Mouse (Mus musculus) c-Kit-positive CD71-positive TER-119-positive erythroid progenitor cells, embryonic 14.5 days (primary cell): ENCODE data around the gene Cd47.

ENCODE experiments used
- DNase-seq: peaks from one replicate; pipeline ENCODE4 v3.0.0-alpha.2; 2013; ENCODE audit warnings: low spot score

Gene Cd47

GRCm38 (mm10) chr16:49873918-49874317 lies 73.6 kb downstream of the Cd47 start:
- no peak for DNase-seq

GRCm38 (mm10) chr16:49874546-49874945 lies 74.2 kb downstream of the Cd47 start:
- DNase-seq = no peak

DNA sequence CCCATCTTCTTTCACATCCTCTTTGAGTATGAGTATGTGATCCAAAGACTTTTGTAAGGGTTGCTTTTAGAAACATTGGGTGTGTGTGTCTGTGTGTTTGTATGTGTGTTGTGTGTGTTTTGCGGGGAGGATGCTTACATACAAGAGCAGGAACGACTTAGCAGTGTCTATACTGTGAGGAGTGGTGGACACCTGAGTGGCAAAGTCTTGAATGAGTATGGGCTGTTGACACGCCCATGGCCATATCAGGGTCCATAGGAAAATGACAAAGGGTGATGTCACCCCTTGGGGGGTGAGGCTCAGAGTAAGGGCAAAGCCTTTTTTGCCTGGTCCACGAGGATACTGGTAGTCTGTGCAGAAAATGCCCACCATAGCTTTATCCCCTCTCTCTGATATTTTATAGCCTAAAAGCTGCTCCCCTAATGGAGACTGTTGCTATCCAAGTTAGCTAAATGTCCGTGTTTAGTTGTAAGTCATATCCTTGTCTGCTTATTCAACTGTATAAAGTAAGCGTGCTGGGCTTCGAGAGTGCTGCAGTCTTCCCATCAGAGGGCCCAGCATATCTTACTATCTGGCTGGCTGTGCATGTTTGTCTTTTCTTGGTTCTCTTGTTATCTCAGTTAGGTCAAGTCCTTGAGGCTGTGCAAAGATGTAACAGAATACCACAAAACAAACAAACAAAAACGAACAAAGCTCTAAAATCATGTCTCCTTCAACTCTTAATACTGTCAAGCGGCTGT lies 76.1 kb downstream of the Cd47 start:
- DNase-seq = no peak

GRCm38 (mm10) chr16:49877243-49877642 lies 76.9 kb downstream of the Cd47 start:
- DNase-seq = no peak

GRCm38 (mm10) chr16:49878051-49878450 lies 77.7 kb downstream of the Cd47 start:
- no peak for DNase-seq

GRCm38 (mm10) chr16:49886403-49887066 lies 86.2 kb downstream of the Cd47 start:
- DNase-seq = no peak

DNA sequence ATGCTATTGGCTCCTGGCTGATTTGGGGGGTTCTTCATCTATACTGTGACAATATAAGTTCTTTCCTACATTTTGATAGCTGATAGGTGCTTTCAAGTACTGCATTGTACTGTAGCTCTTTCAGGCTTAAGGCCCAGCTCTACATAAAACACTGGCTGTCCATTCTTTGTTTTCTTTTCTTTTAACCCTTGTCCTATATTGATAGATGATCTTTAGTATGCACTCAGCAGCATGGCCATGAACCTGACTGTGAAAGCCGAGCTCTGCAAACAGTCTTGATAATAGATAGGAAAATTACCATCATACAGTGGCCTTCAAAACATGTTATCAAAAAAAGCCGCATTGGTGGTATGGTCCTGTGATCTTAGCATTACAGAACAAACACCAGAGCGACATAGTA lies 87.0 kb downstream of the Cd47 start:
- DNase-seq = no peak

DNA sequence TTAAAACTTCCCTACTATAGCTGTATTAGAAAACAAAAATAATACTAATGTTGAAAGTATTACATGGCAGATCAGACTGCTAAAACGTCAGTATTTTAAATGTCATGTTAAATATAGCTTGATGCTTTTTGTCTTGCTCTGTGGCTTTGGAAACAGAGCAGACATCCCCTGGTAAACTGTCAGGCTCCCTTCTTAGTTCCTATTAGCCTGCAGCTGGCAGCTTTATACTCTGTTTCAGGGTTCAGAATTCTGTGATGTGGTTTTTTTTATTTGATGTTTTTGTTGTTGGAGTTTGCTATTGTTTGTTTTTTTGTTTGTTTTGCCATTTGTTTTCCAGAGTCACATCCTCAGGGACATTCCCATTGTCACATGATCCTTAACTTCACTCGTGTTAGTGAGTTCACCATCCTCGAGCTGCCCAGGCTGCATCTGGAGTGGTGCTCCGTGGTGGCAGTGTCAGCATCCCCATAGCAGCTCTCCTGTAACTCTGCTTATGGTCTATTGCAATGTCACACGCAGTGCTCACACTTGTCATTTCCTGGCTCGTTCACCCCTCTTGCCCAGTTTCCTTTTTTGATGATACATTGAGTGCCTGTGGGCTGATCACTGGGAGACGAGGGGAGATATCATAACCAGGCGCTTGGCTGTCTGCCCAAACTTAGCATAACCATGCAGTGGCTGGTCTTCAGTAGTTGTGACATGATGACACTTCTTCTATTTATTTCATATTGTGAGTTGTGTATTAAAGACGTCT lies 87.7 kb downstream of the Cd47 start:
- DNase-seq = no peak

DNA sequence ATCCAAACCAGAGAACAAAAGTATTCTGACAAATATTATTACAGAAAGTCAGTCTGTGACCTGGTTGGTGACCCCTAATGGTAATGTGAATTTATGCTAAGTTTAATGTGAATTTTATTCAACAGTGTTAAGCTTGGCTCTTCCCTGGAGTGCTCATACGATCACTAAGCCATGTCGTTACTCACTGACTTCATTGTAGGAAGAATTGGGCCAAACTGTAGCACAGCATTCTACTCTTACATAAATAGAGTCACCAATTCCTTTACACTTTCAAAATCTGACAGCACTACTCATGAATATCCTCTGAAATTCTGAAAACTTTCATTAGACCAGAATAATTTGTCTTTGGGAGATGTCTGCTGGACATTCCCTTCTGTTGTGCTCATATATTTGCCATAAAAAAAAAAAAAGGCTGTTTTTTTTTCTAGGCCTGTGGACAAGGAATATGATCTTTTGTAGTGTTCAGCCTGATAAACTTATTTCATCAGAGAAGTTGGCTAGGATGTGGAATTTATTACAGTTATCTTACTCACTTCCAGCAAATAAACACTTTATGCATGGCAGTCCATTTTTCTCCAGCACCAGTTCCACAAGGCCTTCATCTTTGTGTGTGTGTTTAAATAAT lies 88.8 kb downstream of the Cd47 start:
- DNase-seq = no peak

- no peak for DNase-seq
These were observed 91.9 kb downstream of the Cd47 start for GRCm38 (mm10) chr16:49892252-49892651.

GRCm38 (mm10) chr16:49892945-49893344 lies 92.6 kb downstream of the Cd47 start:
- peak; percentile 52 for DNase-seq

- no peak for DNase-seq
These were observed 94.3 kb downstream of the Cd47 start for GRCm38 (mm10) chr16:49894624-49895023.

- no peak for DNase-seq
These were observed 95.8 kb downstream of the Cd47 start for GRCm38 (mm10) chr16:49896132-49896531.

DNA sequence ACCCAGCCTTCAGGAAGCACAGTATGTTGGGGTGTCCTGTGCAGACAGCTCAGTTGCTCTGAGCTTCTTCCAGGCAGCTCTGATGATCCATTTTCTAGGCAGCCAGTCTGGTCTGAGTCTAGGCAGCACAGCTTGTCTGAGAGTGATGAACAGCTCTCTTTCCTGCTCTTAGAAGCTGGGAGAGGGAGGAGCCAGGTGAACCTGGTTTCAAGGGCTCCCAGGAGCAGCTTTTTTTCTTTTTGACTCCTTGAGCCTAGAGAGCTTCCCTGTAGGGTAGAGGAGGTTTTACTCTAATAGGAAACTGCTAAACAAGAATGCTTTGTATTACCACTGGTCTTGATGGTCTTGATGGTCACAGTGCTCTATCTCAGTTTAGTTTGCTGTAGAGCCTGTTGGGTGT lies 101.1 kb downstream of the Cd47 start:
- no peak for DNase-seq

DNA sequence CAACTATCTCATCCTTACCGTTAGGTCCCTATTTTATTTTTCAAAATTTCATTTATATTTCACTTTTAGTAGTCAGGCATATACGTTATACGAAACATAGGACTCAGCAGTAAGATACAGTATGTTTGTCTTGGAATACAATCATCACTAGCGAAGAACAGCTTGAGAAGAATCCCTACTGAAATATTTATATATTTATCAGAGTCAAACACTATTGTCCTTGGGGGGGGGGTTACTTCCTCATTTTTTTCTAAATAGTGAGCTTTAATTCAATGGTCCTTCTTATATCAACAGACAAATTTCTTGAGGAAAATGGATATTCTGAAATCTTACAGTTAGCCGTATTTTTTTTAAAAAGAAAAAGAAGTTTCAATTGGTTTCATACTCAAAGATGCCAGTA lies 101.8 kb downstream of the Cd47 start:
- no peak for DNase-seq

GRCm38 (mm10) chr16:49904248-49904930 lies 104.1 kb downstream of the Cd47 start:
- DNase-seq = no peak

DNA sequence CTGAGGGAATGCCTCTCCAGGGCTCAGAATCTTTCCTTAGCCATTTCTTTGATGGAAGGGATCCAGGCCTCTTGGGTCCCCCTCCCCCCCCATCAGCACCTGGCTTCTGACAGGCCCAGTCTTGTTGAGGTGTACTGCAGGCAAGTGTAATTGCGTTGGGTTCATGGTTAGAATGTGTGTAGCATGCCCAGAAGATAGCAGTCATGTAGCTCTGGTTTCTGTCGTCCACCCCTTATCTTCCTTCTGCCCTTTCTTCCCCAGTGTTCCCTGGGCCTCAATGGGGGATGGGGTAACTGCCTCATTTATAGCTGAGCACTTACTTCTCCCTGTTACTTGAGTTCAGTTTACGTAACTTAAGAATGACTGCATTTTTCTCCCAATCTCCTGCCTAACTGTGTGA lies 104.7 kb downstream of the Cd47 start:
- DNase-seq = peak; percentile 44

DNA sequence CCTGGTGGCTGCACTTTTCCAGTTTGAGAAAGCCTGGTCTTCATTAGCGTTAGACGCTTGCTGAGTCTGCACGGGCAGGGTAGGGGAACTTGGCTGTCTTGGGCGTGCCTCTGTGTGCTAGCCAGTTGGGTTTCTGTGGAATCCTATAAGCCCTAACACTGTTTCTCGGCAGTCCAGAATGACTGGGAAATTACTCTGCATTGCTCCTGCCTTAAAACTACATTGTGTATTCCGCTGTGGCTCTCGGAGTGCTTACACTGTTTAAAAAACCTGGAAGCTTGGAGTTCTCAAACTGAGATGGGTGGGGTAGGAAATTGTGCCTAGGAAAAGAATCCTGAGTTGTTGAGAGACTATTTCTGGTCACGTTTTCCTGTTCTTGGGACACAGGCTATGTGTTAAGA lies 105.3 kb downstream of the Cd47 start:
- DNase-seq = no peak

DNA sequence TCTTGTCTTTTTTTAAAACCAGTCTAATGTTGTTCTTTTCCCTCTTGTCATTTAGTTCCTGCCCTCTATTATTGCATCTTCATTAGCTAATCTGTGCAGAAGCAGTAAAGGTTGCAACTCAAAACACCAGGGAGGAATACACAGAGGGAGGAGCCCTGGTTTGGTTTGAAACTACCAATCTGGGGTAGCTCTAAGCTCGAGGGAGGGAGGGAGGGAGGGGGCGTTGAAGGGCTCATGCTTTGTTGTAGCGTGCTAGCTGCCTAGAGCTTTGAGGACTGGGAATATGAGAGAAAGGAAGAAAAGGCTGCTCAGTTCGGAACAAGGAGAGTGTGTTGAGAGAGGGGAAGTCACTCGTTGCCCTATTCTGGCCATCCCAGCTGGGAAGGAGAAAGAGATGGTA lies 105.7 kb downstream of the Cd47 start:
- no peak for DNase-seq

GRCm38 (mm10) chr16:49906940-49907339 lies 106.6 kb downstream of the Cd47 start:
- no peak for DNase-seq

- peak; percentile 84 for DNase-seq
These were observed 107.0 kb downstream of the Cd47 start for GRCm38 (mm10) chr16:49907356-49907755.

- DNase-seq = no peak
These were observed 109.2 kb downstream of the Cd47 start for GRCm38 (mm10) chr16:49909536-49909935.
